9 mouse cellular contexts compared by ENCODE assay signal in the genomic region with DNA sequence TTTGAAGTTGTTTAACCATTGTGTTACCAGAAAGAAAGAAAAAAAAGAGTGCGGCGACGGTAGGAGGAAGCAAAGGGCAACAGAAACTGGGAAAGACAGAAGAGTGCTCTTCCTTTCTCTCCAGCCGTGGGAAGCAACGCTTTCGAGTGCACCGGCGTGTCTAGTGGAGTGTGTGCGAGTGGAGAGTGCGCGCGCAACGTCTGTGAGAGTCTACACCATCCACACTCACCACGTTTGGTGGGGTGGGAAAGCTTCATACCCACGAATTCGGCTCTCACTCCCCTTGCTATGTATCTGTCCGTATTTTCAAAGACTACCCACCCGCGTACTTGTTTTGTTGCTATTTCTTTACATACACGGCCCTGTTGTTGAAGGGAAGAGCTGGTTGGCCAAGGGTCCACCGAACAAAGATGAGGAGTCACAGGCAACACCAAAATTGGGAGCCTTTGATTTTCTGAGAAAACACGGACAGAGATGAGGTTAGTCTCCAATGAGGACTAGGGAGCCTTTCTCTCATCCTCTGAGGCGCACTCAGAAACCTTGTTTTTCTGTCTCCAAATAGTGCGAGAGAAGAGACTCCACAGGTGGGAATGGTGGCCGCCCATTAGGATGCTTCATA. TPM values are rescaled to one million over a fixed set of nuclear protein-coding genes. Genes with fewer than 3 reads are reported as not detected.
DNase-seq lines count a peak whose midpoint lies in the region; ATAC-seq and TF ChIP-seq lines count a peak whose summit lies in the region.
"Had no signal": no experiment of that assay in that cellular context is flagged by ENCODE, and none has a peak within 500 bp of the region (broad histone marks: within the 10 kb centered on the region; RNA-seq: fewer than 3 reads in every experiment).

No protein-coding gene starts in this region.

- peaks cover 87% of the 10 kb centered on the region for H3K27me3 ChIP-seq in forebrain, embryonic 16.5 days (replicated peaks; ENCODE audit: control insufficient read depth, insufficient read depth, low read length)

- DNase-seq in gastrocnemius, adult 2 months, result no peak
- no peak for DNase-seq in gastrocnemius, postnatal 10 days
- peak; percentile 53 for DNase-seq in ES-CJ7 (ENCODE audit: low read depth, low spot score)

- H3K4me2 ChIP-seq in forebrain, embryonic 16.5 days (ENCODE audit: low read length), result peak overlapping the region; percentile 53

- H3K9me3 ChIP-seq in forebrain, embryonic 16.5 days (ENCODE audit: control insufficient read depth, low read length), result peaks cover 6% of the 10 kb centered on the region; the same call in 1 of the 2 replicates

- TF ChIP-seq CTCF in gastrocnemius, adult 2 months (IDR thresholded peaks at IDR 0.05), result no peak

- peak overlapping the region; percentile 70 for H3K4me3 ChIP-seq in gastrocnemius, adult 2 months
- peak overlapping the region; percentile 29 for H3K4me3 ChIP-seq in forebrain, embryonic 16.5 days (replicated peaks; ENCODE audit: low read length)
- H3K4me3 ChIP-seq in macrophage (ENCODE audit: inconsistent target), result peak overlapping the region; percentile 18

- no peaks in the 10 kb centered on the region for H3K36me3 ChIP-seq in forebrain, embryonic 16.5 days (ENCODE audit: control insufficient read depth, insufficient read depth)
- no peaks in the 10 kb centered on the region for H3K36me3 ChIP-seq in macrophage (ENCODE audit: inconsistent target)

- intact Hi-C loops in gastrocnemius, adult 2 months (cut with DNase I), result no loop called here

- under 1% methylated on average over 25 of the region's 25 CpGs for WGBS in forebrain, embryonic 16.5 days
- 8% methylated on average over 25 of the region's 25 CpGs for WGBS in macrophage (ENCODE audit: missing documents)

- ATAC-seq in forebrain, embryonic 16.5 days, result no peak
- ATAC-seq in granulocyte monocyte progenitor cell, adult 5-6 weeks (replicated peaks; ENCODE audit: poor library complexity, severe bottlenecking), result no peak
- no peak for ATAC-seq in erythroblast, adult 5-6 weeks (replicated peaks; ENCODE audit: low FRiP score, poor library complexity, severe bottlenecking)
- ATAC-seq in erythroid progenitor cell, adult 5-6 weeks (replicated peaks; ENCODE audit: low FRiP score, poor library complexity, severe bottlenecking), result no peak

- H3K4me1 ChIP-seq in forebrain, embryonic 16.5 days (replicated peaks; ENCODE audit: control insufficient read depth, insufficient read depth, low read length), result peaks cover 39% of the 10 kb centered on the region

- H3K27ac ChIP-seq in gastrocnemius, adult 2 months, result no peak overlapping the region
- no peak overlapping the region for H3K27ac ChIP-seq in forebrain, embryonic 16.5 days (ENCODE audit: low read length)
- no peak overlapping the region for H3K27ac ChIP-seq in macrophage

- H3K79me2 ChIP-seq in macrophage (ENCODE audit: inconsistent target), result no peaks in the 10 kb centered on the region

- no peak overlapping the region for H3K9ac ChIP-seq in forebrain, embryonic 16.5 days (replicated peaks; ENCODE audit: low read depth, low read length)

RNA-seq across cellular contexts. Expression of a gene that starts 0.8 kb away (rescaled TPM):
- total RNA-seq in gastrocnemius, adult 2 months (2021), result not detected
- not detected for total RNA-seq in gastrocnemius, postnatal 10 days (2021)
- polyA plus RNA-seq in forebrain, embryonic 16.5 days (2015; fragmentation: Nextera tagmentation; extraction: Ambion mirVana), result 1.5 and 1.9 TPM in 2 replicates
- total RNA-seq in macrophage (2018; cell fraction: chromatin; rRNA removed), result not detected
- not detected for total RNA-seq in macrophage (2018; cell fraction: cytosol; rRNA removed)
- total RNA-seq in macrophage (2018; cell fraction: nucleus; rRNA removed), result not detected
- not detected in 3 replicates for polyA plus RNA-seq in macrophage (2018)
- not detected in 2 replicates for total RNA-seq in granulocyte monocyte progenitor cell, adult 5-6 weeks (2014; fragmentation: Nextera tagmentation)
- total RNA-seq in granulocyte monocyte progenitor cell, adult 5-6 weeks (2017), result not detected in 2 replicates
- not detected in 2 replicates for total RNA-seq in erythroblast, adult 5-6 weeks (2015; ENCODE audit: low replicate concordance)
- not detected in 2 replicates for total RNA-seq in erythroblast, adult 5-6 weeks (2017; ENCODE audit: low replicate concordance)
- not detected in 2 replicates for total RNA-seq in erythroid progenitor cell, adult 5-6 weeks (2015; ENCODE audit: low replicate concordance)
- not detected in 2 replicates for total RNA-seq in erythroid progenitor cell, adult 5-6 weeks (2017; ENCODE audit: low replicate concordance)
- polyA plus RNA-seq: gonadal fat pad, adult 2 months had no signal

Comparison
In these comparisons a context has a peak if more than half of its experiments do, and no peak if none do; other contexts are left out.
1. H3K4me3 ChIP-seq: peak in every context shown above with its lines; median percentile 70 in gastrocnemius, adult 2 months; 29 in forebrain, embryonic 16.5 days; 18 in macrophage.